Mouse (Mus musculus) kidney, embryonic 16.5 days (tissue): ENCODE data around the gene Josd1. TPM values are rescaled to one million over a fixed set of nuclear protein-coding genes. Genes with fewer than 3 reads are reported as not detected.

Experiments used
- ATAC-seq: fragments of 200-750 bp; cut with Nextera tagmentation; 2 replicates; pipeline ENCODE4 v1.8.0; 2017; ENCODE audit warnings: moderate TSS enrichment; ENCODE audit not compliant: low FRiP score, low TSS enrichment
- H3K27ac ChIP-seq: fragments of 300-500 bp; sonication (generic); 2 replicates; pipeline ENCODE4 v1.5.1; 2014; ENCODE audit warnings: low read length
- H3K27me3 ChIP-seq: fragments of 300-500 bp; sonication (generic); 2 replicates; pipeline ENCODE4 v1.6.1; 2014; ENCODE audit warnings: low read length, control low read depth, mixed read lengths; ENCODE audit not compliant: insufficient read depth
- H3K36me3 ChIP-seq: fragments of 300-500 bp; sonication (generic); 2 replicates; pipeline ENCODE4 v1.6.1; 2014; ENCODE audit warnings: low read length, control low read depth, mixed read lengths; ENCODE audit not compliant: insufficient read depth
- H3K4me1 ChIP-seq: fragments of 300-500 bp; sonication (generic); 2 replicates; pipeline ENCODE4 v1.6.1; 2014; ENCODE audit warnings: low read length, control low read depth, mixed read lengths; ENCODE audit not compliant: insufficient read depth
- H3K4me2 ChIP-seq: fragments of 300-500 bp; sonication (generic); replicated peaks from 2 replicates; pipeline ENCODE4 v1.6.1; 2014; ENCODE audit warnings: low read depth, low read length
- H3K4me3 ChIP-seq: fragments of 300-500 bp; sonication (generic); 2 replicates; pipeline ENCODE4 v1.5.1; 2014; ENCODE audit warnings: mild to moderate bottlenecking, low read length
- H3K9ac ChIP-seq: fragments of 300-500 bp; sonication (generic); replicated peaks from 2 replicates; pipeline ENCODE4 v1.6.1; 2014; ENCODE audit warnings: low read length
- H3K9me3 ChIP-seq: fragments of 300-500 bp; sonication (generic); 2 replicates; pipeline ENCODE4 v1.6.1; 2016; ENCODE audit warnings: low read length, control low read depth
- WGBS: fragments of 180-500 bp; shearing (Covaris S2); extraction: QIAGEN DNeasy Blood & Tissue Kit; methylation state at CpG from one replicate; pipeline ENCODE4 v1.1.7; 2014; 5-methylcytosine and 5-hydroxymethylcytosine counted together
- polyA plus RNA-seq: library from polyadenylated mRNA; unstranded; fragments of >200 nt; fragmentation: Nextera tagmentation; extraction: Ambion mirVana; gene quantifications from 2 replicates; pipeline ENCODE4 v1.2.1, GENCODE M21; 2015

The Josd1 gene
- 18.2 and 19.6 TPM in 2 replicates for polyA plus RNA-seq

DNA sequence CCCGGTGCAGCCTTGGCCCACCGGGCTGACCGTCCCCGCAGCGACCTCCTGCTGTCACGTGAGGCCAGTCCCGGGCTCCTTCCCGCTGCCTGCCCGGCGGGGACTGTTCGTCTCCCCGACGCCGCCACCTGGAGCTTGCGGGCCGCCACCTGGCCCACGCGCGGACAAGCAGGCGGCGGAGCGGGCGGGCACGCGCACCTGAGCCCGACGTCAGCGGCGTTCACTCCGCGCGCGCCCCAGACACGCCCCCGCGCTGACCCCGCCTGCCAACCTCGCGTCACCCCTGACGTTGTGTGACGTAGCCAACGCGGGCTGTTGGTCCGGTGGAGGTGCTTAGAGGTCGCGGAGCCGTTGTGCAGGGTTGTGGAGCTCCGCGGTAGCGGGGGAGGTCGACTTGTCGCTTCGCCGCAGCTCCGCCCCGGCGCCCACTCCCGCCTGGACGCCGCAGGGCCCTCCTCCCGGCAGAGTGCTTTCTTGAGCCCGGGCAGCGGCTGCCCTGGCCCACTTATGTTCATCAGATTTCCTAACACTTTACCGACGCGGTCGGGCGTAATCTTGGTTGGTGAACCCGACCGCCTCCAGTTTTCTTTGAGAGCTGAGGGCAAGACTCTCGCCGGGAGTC, at the start of gene Josd1:
Gene Josd1 (minus strand): TSS at position 274 of the 622 bp plus-strand sequence.
- under 1% methylated on average over 62 of the region's 72 CpGs for WGBS
- peak within 1 kb of the TSS; percentile 97 for H3K27ac ChIP-seq
- no peaks in the 10 kb centered on the region for H3K27me3 ChIP-seq
- ATAC-seq = peak; percentile 62
- peaks cover 69% of the 10 kb centered on the region for H3K4me1 ChIP-seq
- H3K4me2 ChIP-seq = peak within 1 kb of the TSS; percentile 79
- peak within 1 kb of the TSS; percentile 83 for H3K4me3 ChIP-seq
- peak within 1 kb of the TSS; percentile 95 for H3K9ac ChIP-seq
- no peaks in the 10 kb centered on the region for H3K36me3 ChIP-seq
- H3K9me3 ChIP-seq = no peaks in the 10 kb centered on the region

DNA sequence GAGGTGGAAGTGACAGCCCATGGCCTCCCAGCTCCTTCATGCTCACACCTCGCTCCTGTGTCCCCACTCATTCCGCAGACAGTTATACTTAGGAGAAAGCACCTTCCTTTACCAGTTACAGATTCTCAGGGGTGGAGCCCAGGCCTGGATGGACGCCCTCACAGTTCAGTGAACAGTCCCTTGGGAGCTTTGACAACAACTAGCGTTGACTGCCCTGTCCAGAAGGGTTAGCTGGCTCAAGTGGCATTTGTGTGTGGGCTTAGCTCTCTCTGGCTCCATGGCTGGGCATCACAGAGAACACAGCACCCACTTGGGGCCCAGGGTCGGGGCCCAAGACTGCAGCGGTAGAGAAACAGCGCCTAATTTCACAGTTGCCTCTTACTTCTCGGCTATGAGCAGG, 46.6 kb upstream of the Josd1 start:
- Histone ChIP-seq H3K27me3 (no peaks in the 10 kb centered on the region), H3K27ac (no peak overlapping the region), H3K4me3 (no peak overlapping the region), H3K9me3 (no peaks in the 10 kb centered on the region), H3K4me2 (no peak overlapping the region), H3K4me1 (peaks cover 16% of the 10 kb centered on the region), H3K36me3 (peaks cover 69% of the 10 kb centered on the region), H3K9ac (no peak overlapping the region)
- WGBS = 82% methylated on average over 8 of the region's 8 CpGs
- no peak for ATAC-seq

DNA sequence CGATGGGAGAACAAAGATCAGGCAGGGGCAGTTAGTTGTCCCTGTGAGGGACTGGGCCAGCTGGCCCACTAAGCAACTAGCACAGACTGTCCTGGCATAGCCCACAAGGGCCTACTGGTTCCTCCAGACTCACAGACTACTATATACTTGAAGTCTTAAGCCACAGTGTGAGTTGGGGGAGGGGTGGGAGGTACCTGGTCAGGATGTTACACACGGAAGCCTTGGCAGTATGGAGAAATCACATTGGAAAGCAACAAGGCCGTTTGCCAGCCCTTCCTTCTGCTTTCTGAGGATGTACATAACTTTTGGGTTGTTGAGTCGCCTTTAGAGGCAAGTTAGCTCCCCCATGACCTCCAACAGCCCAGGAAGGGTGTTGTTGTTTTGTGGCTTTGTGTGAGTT, 45.9 kb upstream of the Josd1 start:
- WGBS = 84% methylated on average over 4 of the region's 4 CpGs
- Histone ChIP-seq H3K9me3 (no peaks in the 10 kb centered on the region), H3K27me3 (no peaks in the 10 kb centered on the region), H3K36me3 (peaks cover 69% of the 10 kb centered on the region), H3K4me3 (no peak overlapping the region), H3K4me1 (0 out of 2 replicates have a peak, but pooled peaks cover 9% of the 10 kb centered on the region), H3K9ac (no peak overlapping the region), H3K27ac (no peak overlapping the region), H3K4me2 (no peak overlapping the region)
- ATAC-seq = no peak

DNA sequence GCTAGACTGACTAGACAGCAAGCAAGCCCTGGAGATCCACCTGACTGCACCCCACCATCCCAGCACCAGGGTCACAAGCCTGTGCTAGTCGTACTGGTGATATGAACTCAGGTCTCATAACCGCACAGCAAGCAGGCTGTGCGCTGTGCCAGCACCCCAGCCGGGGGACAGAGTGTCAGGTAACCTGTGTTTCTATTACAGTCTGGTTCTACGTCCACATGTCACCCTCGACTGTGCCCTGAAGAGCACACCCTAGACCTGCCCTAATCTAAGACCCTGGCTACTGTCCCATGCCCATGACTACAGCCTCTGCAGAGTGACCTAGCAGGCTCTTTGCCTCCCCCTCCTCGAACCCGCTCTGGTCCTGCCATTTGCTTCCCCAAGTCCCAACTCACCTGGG, 45.5 kb upstream of the Josd1 start:
- Histone ChIP-seq H3K4me1 (0 out of 2 replicates have a peak, but pooled peaks cover 5% of the 10 kb centered on the region), H3K4me3 (no peak overlapping the region), H3K9ac (no peak overlapping the region), H3K27ac (no peak overlapping the region), H3K36me3 (peaks cover 69% of the 10 kb centered on the region), H3K9me3 (no peaks in the 10 kb centered on the region), H3K27me3 (no peaks in the 10 kb centered on the region), H3K4me2 (no peak overlapping the region)
- WGBS = 93% methylated on average over 8 of the region's 8 CpGs
- ATAC-seq = no peak

DNA sequence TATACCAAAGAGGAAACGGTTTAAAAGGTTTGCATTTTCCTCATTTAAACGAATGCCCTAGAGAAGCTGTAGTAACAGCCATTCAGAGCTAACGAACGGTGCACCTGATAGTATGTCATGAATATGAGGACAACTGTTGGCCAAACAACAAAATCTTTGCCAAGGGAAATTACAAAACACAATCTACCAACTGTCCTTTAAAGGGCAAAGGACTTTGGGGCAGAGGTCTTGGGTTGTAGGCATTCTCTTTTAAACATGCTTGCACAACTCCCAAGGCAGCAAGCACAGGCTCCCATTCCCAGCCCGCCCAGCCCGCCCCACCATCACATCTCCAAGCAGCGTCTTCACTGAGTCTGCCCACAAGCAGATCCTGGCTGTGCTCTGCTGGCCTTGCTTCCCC, 43.8 kb upstream of the Josd1 start:
- 88% methylated on average over 7 of the region's 7 CpGs for WGBS
- peaks cover 68% of the 10 kb centered on the region for H3K36me3 ChIP-seq

DNA sequence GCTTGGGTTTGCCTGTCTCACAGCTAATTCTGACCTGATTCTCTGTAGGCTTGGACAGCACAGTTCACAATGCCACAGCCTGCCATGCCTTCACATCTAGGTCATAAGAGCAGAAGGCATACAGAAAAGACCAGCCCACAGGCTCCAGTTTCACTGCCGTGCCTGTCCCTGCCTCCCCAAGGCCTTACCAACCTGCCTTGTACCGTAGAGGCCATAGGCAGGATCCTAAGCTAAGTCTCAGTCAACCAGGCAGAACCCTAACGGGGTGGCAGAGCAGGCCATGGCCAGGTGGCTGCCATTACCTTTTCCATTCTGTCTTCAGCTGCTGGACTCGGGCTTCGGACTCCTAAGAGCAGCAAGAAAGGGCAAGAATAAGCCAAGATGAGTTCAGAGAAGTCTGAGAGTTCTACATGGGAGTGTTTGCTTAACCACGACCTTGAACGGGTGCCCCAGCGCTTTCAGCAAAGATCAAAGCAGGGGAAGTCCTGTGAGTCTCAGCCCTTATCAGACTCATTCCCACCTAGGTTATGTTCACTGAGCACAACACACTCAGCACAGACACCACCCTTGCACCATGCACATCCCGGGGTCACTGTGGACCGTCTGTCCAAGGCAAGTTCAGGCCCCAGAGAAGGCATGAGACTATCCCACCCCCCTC, 41.1 kb upstream of the Josd1 start:
- ATAC-seq = no peak
- Histone ChIP-seq H3K36me3 (peaks cover 70% of the 10 kb centered on the region), H3K27ac (no peak overlapping the region), H3K4me3 (no peak overlapping the region), H3K4me1 (no peaks in the 10 kb centered on the region), H3K27me3 (no peaks in the 10 kb centered on the region), H3K4me2 (no peak overlapping the region), H3K9me3 (no peaks in the 10 kb centered on the region), H3K9ac (no peak overlapping the region)
- WGBS = 66% methylated on average over 10 of the region's 10 CpGs

More for the DNA sequence above, 43.8 kb upstream of the Josd1 start:
- 0 out of 2 replicates have a peak, but pooled peaks cover 5% of the 10 kb centered on the region for H3K4me1 ChIP-seq
- no peak for ATAC-seq
- no peak overlapping the region for H3K9ac ChIP-seq
- H3K4me2 ChIP-seq = no peak overlapping the region
- H3K27me3 ChIP-seq = no peaks in the 10 kb centered on the region
- no peak overlapping the region for H3K27ac ChIP-seq
- no peak overlapping the region for H3K4me3 ChIP-seq
- H3K9me3 ChIP-seq = no peaks in the 10 kb centered on the region

DNA sequence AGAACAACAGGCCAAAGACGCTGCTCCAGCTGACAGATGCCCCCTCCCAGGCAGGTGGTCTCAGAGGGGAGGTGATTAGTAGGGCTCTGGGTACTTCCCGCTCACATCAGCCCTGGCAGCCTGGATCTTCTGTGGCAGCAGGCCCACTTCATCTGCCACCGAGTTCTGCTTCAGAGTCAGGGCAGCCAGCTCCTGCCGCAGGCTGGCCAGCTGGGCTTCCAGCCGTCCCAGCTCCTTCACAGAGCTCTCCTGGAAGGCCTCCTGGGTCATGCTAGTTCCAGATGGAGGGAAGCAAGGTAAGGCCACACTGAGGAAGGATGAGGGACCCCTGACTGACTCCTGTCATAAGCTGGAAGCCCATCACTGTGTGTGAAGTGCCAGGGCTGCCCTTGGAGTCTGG, 40.6 kb upstream of the Josd1 start:
- H3K4me3 ChIP-seq = no peak overlapping the region

DNA sequence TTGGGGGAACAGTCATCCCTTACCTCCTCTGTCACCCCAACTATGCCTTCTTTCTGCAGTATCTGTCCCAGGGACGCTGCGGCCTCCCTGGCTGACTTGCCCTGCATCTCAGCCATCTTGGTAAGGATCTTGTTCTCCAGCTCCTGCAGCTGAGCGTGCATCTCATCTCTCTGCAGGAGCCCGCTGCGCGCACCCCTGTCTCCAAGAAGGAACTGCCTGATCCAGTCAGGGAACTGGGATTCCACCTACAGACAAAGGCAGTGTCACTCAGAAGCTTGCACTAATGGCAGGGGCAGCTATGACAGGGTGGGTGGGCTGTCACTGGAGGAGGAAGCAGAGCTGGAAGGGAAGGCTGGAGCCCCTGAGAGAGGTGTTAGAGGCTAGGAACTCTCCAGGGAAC, 40.1 kb upstream of the Josd1 start:
- ATAC-seq = no peak
- Histone ChIP-seq H3K27me3 (no peaks in the 10 kb centered on the region), H3K27ac (no peak overlapping the region), H3K4me1 (no peaks in the 10 kb centered on the region), H3K4me2 (no peak overlapping the region), H3K9ac (no peak overlapping the region), H3K9me3 (no peaks in the 10 kb centered on the region), H3K4me3 (no peak overlapping the region), H3K36me3 (peaks cover 60% of the 10 kb centered on the region)
- WGBS = 96% methylated on average over 6 of the region's 6 CpGs

More for the DNA sequence above, 40.6 kb upstream of the Josd1 start:
- no peak for ATAC-seq
- Histone ChIP-seq H3K36me3 (peaks cover 64% of the 10 kb centered on the region), H3K9me3 (no peaks in the 10 kb centered on the region), H3K4me1 (no peaks in the 10 kb centered on the region), H3K27ac (no peak overlapping the region), H3K27me3 (no peaks in the 10 kb centered on the region), H3K4me2 (no peak overlapping the region), H3K9ac (no peak overlapping the region)
- WGBS = 82% methylated on average over 5 of the region's 5 CpGs

DNA sequence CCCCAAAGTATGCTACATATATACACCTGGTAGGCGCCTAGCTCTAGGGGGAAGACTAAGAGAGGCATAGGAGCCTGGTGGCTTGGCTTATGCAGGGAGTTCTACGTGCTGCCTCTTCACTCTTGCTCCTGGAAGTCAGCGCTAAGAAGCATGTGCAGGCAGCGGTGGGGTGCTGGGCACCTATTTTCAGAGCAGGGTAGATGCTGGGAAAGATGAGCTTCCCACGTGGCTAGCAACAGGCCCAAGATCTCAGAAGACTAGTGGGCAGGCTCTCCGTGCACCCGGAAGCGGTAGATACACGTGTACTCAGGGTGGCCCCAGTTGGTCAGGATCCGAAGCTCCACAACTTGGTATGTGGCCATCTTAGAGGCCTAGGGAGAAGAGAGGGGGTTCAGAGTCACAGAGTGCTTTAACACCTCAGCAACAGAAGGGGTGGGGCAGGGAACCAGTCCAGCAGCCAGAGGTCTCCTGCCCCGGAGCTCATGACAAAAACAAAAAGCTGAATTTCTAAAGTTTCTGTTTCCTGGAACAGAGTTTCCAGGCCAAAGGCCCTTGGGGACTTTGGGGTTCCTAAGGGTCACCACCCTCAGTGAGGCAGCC, 37.6 kb upstream of the Josd1 start:
- H3K9ac ChIP-seq = no peak overlapping the region
- H3K4me2 ChIP-seq = no peak overlapping the region
- H3K9me3 ChIP-seq = no peaks in the 10 kb centered on the region
- no peak for ATAC-seq
- no peak overlapping the region for H3K4me3 ChIP-seq
- peaks cover 49% of the 10 kb centered on the region for H3K36me3 ChIP-seq
- no peaks in the 10 kb centered on the region for H3K4me1 ChIP-seq
- WGBS = 88% methylated on average over 11 of the region's 11 CpGs
- no peak overlapping the region for H3K27ac ChIP-seq
- H3K27me3 ChIP-seq = no peaks in the 10 kb centered on the region

DNA sequence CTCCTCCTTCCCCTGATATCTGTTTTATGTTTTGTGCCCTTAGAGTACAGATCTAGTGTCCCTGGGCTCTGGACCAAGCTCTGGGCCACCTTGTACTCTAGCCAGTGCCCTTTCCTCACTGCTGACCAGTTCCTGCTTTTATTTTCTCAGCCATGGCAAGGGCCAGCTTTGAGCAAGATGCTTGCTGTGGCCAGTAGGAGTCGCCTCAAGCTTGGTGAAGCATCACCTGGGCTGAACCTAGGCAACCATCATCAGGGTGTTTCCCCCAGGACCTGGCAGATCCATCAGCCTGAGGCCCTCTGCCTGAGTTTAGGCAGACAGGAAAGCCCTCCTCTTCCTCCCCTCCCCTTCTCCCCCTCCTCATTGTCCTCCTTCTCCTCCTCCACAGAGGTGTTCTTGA, 35.7 kb upstream of the Josd1 start:
- no peak overlapping the region for H3K9ac ChIP-seq
- peaks cover 51% of the 10 kb centered on the region for H3K36me3 ChIP-seq
- ATAC-seq = no peak
- no peaks in the 10 kb centered on the region for H3K27me3 ChIP-seq
- no peaks in the 10 kb centered on the region for H3K9me3 ChIP-seq
- no peak overlapping the region for H3K4me2 ChIP-seq
- H3K4me1 ChIP-seq = no peaks in the 10 kb centered on the region
- H3K4me3 ChIP-seq = no peak overlapping the region
- peak overlapping the region; percentile 36; the same call in 1 of the 2 replicates for H3K27ac ChIP-seq
- 25% methylated on average over 1 of the region's 1 CpGs for WGBS
